Mouse (Mus musculus) layer of hippocampus, adult 18-20 months (tissue): ENCODE data around the gene Flot2. TPM values are rescaled to one million over a fixed set of nuclear protein-coding genes. Genes with fewer than 3 reads are reported as not detected.

Experiments
- DNase-seq, 2 experiments: peaks; one replicate each; pipeline ENCODE4 v3.0.0; 2022; ENCODE audit warnings: low spot score in 2 of 2
- microRNA-seq, 2 experiments: library from miRNA; unstranded; fragments of <30 nt; microRNA quantifications; one replicate each; pipeline ENCODE4 v1.2.0; 2021
- total RNA-seq, 2 experiments: library from RNA; stranded (reverse); gene quantifications; 2 replicates each; pipeline ENCODE4 v1.2.3; 2021

Flot2 gene
- total RNA-seq, 2 experiments from 2014 or later = 73.6 to 75.9 TPM

GRCm38 (mm10) chr11:78100746-78101145, 63.0 kb downstream of the Flot2 start:
- DNase-seq = no peak

- no peak for DNase-seq
Observed at GRCm38 (mm10) chr11:78102142-78102541, 64.4 kb downstream of the Flot2 start.

- DNase-seq = no peak
Observed at GRCm38 (mm10) chr11:78102958-78103747, 65.4 kb downstream of the Flot2 start.

- no peak for DNase-seq
Observed at GRCm38 (mm10) chr11:78104501-78104900, 66.8 kb downstream of the Flot2 start.

Small RNAs within 50 kb of the gene (microRNA-seq; reads per million reads assigned to microRNA genes)
- 14.8 to 54.5 reads per million in 2 experiments for gene Mir144
- 0 reads per million in 2 experiments for gene Mir451a
- 0 reads per million in 2 experiments for gene Mir451b

Other genes with a start within 250 kb of the Flot2 start
- 1 to 10 TPM; 1.5 to 2.2 TPM for gene Pipox, start 143.8 kb upstream of the Flot2 start, total RNA-seq
- 100 to 1,000 TPM; 161 to 167 TPM for gene Sez6, start 107.1 kb upstream of the Flot2 start, total RNA-seq
- gene Phf12, start 55.2 kb upstream of the Flot2 start, total RNA-seq = 10 to 100 TPM; 52.6 to 55.4 TPM
- 1 to 10 TPM; 5.0 TPM for gene Dhrs13, start 5.7 kb upstream of the Flot2 start, total RNA-seq
- gene Eral1, start 42.5 kb downstream of the Flot2 start, total RNA-seq = 10 to 100 TPM; 19.2 to 19.7 TPM
- 10 to 100 TPM; 29.7 to 30.5 TPM for gene Fam222b, start 56.7 kb downstream of the Flot2 start, total RNA-seq
- 1 to 10 TPM; 8.3 to 9.8 TPM for gene Traf4, start 127.7 kb downstream of the Flot2 start, total RNA-seq
- 1 to 10 TPM; 2.6 to 4.1 TPM for gene Nek8, start 138.7 kb downstream of the Flot2 start, total RNA-seq
- gene Tlcd1, start 138.8 kb downstream of the Flot2 start, total RNA-seq = 10 to 100 TPM; 16.8 to 17.5 TPM
- gene Rpl23a, start 145.7 kb downstream of the Flot2 start, total RNA-seq = 100 to 1,000 TPM; 770 to 803 TPM
- 10 to 100 TPM; 22.5 to 25.8 TPM for gene Rab34, start 150.5 kb downstream of the Flot2 start, total RNA-seq
- gene Proca1, start 155.5 kb downstream of the Flot2 start, total RNA-seq = 1 to 10 TPM; 3.4 to 4.4 TPM
- gene Sdf2, start 207.8 kb downstream of the Flot2 start, total RNA-seq = 10 to 100 TPM; 65.5 to 71.2 TPM
- 100 to 1,000 TPM; 123 to 126 TPM for gene Supt6, start 208.1 kb downstream of the Flot2 start, total RNA-seq
- 100 to 1,000 TPM; 183 to 188 TPM for gene 2610507B11Rik, start 223.8 kb downstream of the Flot2 start, total RNA-seq